8 mouse cellular contexts compared by ENCODE assay signal in the genomic region with DNA sequence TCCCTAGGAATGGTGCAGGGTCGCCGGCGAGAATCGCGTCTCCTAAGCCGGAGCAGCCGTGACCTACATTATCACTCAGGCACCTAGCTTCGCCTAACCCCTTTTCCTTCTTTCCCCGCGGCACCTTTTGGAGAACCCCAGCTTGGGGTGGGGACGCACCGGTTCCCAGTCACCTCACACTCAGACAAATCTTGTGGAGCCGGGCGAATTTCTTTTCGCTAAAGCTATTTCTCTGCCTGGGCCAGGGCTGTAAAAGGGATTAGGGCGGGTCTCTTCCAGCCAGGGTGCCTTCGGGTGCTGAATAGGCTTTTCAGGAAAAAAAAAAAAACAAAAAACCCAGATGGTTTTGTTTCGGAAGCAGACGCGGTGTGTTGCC. TPM values are rescaled to one million over a fixed set of nuclear protein-coding genes. Genes with fewer than 3 reads are reported as not detected.
DNase-seq lines count a peak whose midpoint lies in the region; ATAC-seq and TF ChIP-seq lines count a peak whose summit lies in the region.

No protein-coding gene starts in this region.

- no peak; the same call in 1 of the 2 replicates for ATAC-seq in intestine, embryonic 14.5 days (replicated peaks; ENCODE audit: low FRiP score, low TSS enrichment, low read depth)
- no peak for ATAC-seq in granulocyte monocyte progenitor cell, adult 5-6 weeks (replicated peaks; ENCODE audit: poor library complexity, severe bottlenecking)

- no peaks in the 10 kb centered on the region for H3K9me3 ChIP-seq in forebrain, embryonic 10.5 days
- H3K9me3 ChIP-seq in intestine, embryonic 14.5 days (ENCODE audit: control insufficient read depth, low read length): no peaks in the 10 kb centered on the region

- H3K4me2 ChIP-seq in intestine, embryonic 14.5 days (ENCODE audit: low read length): peak overlapping the region; percentile 80

- peak; percentile 24 to 35 for DNase-seq in left cerebral cortex, adult 2 months (ENCODE audit: extremely low spot score in 1 of 2, low spot score in 2 of 2)
- no peak for DNase-seq in left cerebral cortex, adult 8-10 months (ENCODE audit: low spot score in 2 of 2)
- peak; percentile 8 for DNase-seq in adrenal gland, postnatal 25 days
- DNase-seq in forebrain, embryonic 10.5 days (ENCODE audit: extremely low spot score, low spot score): peak; percentile 65
- DNase-seq in intestine, embryonic 14.5 days (ENCODE audit: low spot score): no peak
- peak; percentile 41 for DNase-seq in mesoderm, embryonic 11.5 days (ENCODE audit: low read depth, low spot score)
- peak; percentile 10 for DNase-seq in telencephalon, adult 2 months (ENCODE audit: low read depth, low spot score)

- intact Hi-C loops in left cerebral cortex, adult 2 months (cut with DNase I): loop anchor here (2.0 to 5.0 kb wide), 2 partner anchors 274 to 619 kb away; no protein-coding TSS in a partner anchor

- peak overlapping the region; percentile 92 for H3K27ac ChIP-seq in left cerebral cortex, adult 2 months
- peak overlapping the region; percentile 98 for H3K27ac ChIP-seq in forebrain, embryonic 10.5 days
- H3K27ac ChIP-seq in intestine, embryonic 14.5 days (ENCODE audit: low read depth): peak overlapping the region; percentile 83

- H3K27me3 ChIP-seq in forebrain, embryonic 10.5 days (ENCODE audit: poor library complexity, severe bottlenecking): peaks cover 28% of the 10 kb centered on the region
- no peaks in the 10 kb centered on the region for H3K27me3 ChIP-seq in intestine, embryonic 14.5 days (replicated peaks; ENCODE audit: control insufficient read depth, insufficient read depth, low read length)

- H3K4me1 ChIP-seq in forebrain, embryonic 10.5 days: peaks cover 57% of the 10 kb centered on the region
- H3K4me1 ChIP-seq in intestine, embryonic 14.5 days (replicated peaks; ENCODE audit: control insufficient read depth, insufficient read depth, low read length): peaks cover 8% of the 10 kb centered on the region; the same call in 1 of the 2 replicates

- peak overlapping the region; percentile 62 for H3K9ac ChIP-seq in intestine, embryonic 14.5 days (ENCODE audit: low read length)

- H3K36me3 ChIP-seq in forebrain, embryonic 10.5 days (replicated peaks): peaks cover 42% of the 10 kb centered on the region
- peaks cover 15% of the 10 kb centered on the region for H3K36me3 ChIP-seq in intestine, embryonic 14.5 days (ENCODE audit: control insufficient read depth, insufficient read depth, low read length)

- H3K4me3 ChIP-seq in left cerebral cortex, adult 2 months: peak overlapping the region; percentile 50
- H3K4me3 ChIP-seq in forebrain, embryonic 10.5 days: peak overlapping the region; percentile 82
- peak overlapping the region; percentile 75 for H3K4me3 ChIP-seq in intestine, embryonic 14.5 days (ENCODE audit: low read depth, low read length)

- TF ChIP-seq CTCF in left cerebral cortex, adult 2 months (IDR thresholded peaks at IDR 0.05): no peak

- under 1% methylated on average over 20 of the region's 20 CpGs for WGBS in forebrain, embryonic 10.5 days
- WGBS in intestine, embryonic 14.5 days: 0% methylated on average over 20 of the region's 20 CpGs

RNA-seq across cellular contexts. Expression of gene Mycn, which starts 0.6 kb away (rescaled TPM):
- 10 to 100 TPM; 10.2 to 11.1 TPM for total RNA-seq in left cerebral cortex, adult 2 months (2021)
- total RNA-seq in left cerebral cortex, adult 8-10 months (2022): 1 to 10 TPM; 5.4 to 7.9 (median 7.0) TPM
- total RNA-seq in adrenal gland, postnatal 25 days (2021): 4.2 and 7.1 TPM in 2 replicates
- polyA plus RNA-seq in forebrain, embryonic 10.5 days (2016; fragmentation: Nextera tagmentation; extraction: Ambion mirVana): 136 and 164 TPM in 2 replicates
- 78.2 and 78.3 TPM in 2 replicates for polyA plus RNA-seq in intestine, embryonic 14.5 days (2014; fragmentation: Nextera tagmentation; extraction: Ambion mirVana)
- total RNA-seq in granulocyte monocyte progenitor cell, adult 5-6 weeks (2014; fragmentation: Nextera tagmentation): not detected in 2 replicates
- total RNA-seq in granulocyte monocyte progenitor cell, adult 5-6 weeks (2017): 0.26 TPM in 1 of 2 replicates, not detected in the other

Comparison
In these comparisons a context has a peak if more than half of its experiments do, and no peak if none do; other contexts are left out.
1. DNase-seq: peak in left cerebral cortex, adult 2 months (2 of 2), adrenal gland, postnatal 25 days (single experiment), forebrain, embryonic 10.5 days (single experiment), mesoderm, embryonic 11.5 days (single experiment) and telencephalon, adult 2 months (single experiment); none in left cerebral cortex, adult 8-10 months (0 of 2) and intestine, embryonic 14.5 days (single experiment).
2. Peak in every context shown above with its lines, with median percentiles within 50 percentile points of each other: H3K27ac ChIP-seq and H3K4me3 ChIP-seq.